Mouse (Mus musculus): ENCODE measurements around the gene Pdxp.

The Pdxp gene

DNA sequence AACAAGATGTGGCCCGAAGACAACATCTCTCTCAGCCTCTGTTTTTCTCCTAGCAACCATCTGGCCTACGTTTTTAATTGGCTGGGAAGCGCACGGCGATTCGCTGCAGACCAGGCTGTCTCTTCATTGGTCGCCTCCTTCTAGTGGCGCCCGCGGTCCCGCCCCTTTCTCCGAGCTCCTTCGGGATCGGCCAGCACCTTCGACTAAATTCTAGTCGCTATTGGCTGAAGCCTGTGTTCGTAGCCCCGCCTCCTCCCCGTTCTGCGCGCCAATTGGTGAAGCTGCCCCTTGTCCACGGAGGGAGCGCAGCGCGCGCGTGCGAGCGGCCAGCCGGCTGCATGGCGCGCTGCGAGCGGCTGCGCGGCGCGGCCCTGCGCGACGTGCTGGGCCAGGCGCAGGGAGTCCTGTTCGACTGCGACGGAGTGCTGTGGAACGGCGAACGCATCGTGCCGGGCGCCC lies at the start of gene Pdxp:
Pdxp (plus strand) TSS at position 288 of the 459 bp plus-strand sequence.
- DNase-seq (ENCODE audit: low read depth) = peak; percentile 98

DNA sequence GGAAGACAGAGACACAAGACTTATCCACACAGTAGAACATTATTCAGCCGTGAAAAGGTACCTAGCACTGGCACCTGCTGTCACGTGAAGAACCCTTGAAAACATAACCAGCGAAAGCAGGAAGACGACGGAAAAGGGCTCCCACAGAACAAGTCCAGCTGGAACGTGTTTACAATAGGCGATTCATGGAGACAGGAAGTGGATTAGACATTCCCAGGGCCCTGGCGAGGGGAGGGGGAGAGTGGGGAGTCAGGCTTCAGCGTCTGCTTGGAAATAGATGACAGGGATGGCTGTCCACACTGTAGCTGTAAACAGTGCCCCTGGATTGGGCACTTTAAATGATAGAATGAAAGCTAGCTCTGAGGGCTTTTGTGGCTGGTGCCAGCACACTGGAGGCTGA lies 45.3 kb upstream of the Pdxp start:
- DNase-seq (ENCODE audit: low read depth) = no peak

DNA sequence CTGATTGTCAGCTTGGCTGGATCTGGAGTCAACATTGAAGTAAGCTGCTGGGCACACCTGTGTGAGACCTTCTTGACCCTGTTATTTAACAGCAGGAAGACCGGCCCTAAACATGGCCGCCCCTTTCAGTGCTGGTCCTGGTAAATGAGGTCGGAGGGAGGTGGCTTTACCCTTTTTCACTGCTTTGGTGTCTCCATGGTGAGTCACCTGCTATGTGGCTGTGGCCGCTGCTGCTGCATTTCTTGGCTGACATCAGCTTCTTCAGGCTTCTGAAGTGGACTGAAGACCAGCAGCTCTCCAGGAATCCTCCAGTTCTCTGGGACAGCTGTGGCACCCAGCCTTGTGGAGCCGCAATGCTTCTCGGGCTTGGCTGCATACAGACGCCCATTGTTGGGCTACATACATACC lies 44.9 kb upstream of the Pdxp start:
- DNase-seq (ENCODE audit: low read depth) = peak; percentile 42

DNA sequence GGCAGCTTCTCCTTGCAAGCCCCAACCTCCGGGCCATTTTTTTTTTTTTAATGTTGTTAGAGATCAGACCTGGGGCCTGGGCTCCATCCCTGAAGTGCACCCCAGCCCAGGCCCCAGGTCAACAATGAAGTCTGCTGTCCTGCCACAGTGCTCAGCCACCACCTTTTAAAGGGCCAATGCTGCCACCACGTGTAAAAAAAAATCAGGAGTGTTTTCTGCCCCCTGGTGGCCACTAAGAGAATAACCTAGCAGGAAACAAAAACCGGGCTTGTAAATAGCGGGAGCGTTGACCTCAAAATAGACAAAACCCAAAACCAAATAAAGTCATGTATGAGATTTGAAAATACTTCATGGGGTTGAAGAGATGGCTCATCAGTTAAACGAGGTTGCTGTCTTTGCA lies 43.9 kb upstream of the Pdxp start:
- peak; percentile 80 for DNase-seq (ENCODE audit: low read depth)

DNA sequence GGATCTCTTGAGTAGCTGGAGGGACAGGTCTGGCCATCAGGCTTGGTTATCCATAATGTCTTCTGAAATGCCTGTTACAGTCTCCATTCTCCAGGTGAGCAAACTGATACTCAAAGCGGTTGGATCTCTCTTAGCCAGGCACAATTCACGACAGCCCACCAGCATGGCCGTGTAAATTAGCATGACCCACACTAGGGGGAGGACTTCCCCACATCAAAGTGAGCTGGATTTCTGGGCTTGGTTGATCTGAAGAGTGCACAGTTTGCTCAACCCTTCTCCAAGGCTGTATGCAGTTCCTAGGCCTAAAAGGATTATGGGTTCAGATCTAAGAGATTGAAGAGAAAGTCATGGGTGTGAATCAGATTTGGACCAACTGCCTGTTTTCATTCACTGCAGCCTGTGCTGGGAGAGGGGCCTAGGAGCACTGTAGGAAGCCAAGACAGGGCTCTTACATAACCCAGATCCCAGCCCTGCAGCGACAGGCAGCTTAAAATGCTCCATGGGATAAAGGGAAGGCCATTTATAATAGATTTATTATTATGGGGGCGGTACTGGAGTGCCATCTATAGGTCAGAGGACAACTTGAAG lies 41.6 kb upstream of the Pdxp start:
- peak; percentile 40 for DNase-seq (ENCODE audit: low read depth)

DNA sequence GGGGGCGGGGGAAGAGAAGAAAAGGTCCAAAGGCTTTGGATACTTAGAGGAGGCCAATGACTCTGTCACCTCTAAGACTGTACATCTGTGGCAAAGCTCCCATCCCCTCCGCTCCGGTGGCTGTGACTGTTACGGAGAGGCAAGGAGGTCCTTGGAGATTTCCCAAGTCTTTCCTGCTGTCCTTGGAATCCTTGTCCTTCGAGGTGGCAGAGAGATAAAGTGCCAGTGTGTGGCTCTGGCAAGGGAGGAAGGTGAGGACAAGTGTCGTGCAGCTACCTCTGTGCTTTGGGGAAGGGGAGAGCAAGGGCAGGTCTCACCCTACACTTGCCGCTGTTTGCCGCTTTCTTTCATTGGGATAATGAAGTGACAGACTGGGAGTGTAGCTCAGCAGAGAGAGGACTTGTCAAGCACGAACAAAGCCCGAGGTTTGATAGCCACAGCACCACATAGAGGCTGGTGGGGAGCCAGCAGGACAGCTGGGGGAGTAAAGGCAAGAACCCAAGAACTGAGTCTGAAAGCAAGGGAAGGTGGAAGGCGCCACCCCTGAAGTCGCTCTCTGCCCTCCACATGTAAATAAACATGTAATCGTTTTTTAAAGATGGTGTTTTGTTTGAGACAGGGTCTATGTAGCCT lies 39.8 kb upstream of the Pdxp start:
- no peak for DNase-seq (ENCODE audit: low read depth)

DNA sequence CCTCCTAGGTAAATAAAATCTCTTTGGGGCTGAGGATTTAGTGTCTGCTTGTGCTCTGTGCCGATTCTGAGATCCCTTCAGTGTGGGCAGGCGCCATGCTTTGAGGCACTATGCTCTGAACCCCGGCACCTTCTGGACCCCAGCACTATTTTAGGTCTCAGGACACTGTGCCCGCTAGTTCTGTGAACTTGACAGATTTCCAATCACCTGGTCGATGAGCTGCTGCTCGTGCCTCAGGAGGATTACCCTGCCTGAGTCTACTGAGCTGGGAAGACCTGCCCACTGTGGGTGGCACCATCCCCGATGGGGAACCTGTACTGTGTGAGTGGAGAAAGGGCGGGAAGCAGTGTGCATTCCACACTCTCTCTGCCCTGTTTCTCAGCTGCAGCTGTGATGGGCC lies 38.7 kb upstream of the Pdxp start:
- DNase-seq (ENCODE audit: low read depth) = no peak

DNA sequence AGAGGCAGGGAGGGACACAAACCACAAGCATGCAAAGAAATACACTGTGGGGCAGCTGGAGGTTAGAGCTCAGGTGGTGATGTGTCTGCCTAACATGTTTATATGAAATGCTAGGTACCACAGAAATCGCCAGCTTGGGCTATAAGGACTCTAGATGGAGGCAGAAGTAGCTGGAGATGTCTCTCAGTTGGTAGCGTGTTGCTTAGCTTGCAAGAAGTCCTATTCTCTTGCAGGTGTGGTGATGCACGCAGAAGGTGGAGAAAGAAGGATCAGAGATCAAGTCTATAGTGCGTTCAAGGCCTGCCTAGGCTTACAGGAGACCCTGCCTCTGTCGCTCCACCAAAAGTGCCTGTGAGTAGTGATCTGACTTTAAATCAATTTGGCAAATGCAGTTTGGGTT lies 38.2 kb upstream of the Pdxp start:
- no peak for DNase-seq (ENCODE audit: low read depth)

DNA sequence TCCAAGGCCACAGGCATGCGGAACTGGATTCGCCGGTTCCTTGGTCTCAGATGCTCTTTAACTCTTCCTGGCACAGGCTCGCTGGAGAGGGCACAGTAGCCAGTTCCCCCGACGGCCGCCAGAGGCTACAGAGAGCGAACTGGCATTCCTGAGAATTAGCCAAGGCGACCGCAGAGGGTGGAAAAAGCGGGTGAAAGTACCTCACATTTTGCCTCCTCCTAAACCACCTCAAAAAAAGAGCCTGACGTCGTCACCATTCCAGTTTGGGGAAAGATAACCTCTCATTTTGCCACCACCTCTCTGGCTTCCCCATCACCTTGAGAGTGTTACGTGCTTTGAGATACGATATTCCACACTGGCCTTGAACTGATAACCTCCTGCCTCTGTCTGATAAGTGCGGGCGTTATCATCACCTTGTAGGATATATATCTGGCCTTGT lies 37.4 kb upstream of the Pdxp start:
- peak; percentile 82 for DNase-seq (ENCODE audit: low read depth)

DNA sequence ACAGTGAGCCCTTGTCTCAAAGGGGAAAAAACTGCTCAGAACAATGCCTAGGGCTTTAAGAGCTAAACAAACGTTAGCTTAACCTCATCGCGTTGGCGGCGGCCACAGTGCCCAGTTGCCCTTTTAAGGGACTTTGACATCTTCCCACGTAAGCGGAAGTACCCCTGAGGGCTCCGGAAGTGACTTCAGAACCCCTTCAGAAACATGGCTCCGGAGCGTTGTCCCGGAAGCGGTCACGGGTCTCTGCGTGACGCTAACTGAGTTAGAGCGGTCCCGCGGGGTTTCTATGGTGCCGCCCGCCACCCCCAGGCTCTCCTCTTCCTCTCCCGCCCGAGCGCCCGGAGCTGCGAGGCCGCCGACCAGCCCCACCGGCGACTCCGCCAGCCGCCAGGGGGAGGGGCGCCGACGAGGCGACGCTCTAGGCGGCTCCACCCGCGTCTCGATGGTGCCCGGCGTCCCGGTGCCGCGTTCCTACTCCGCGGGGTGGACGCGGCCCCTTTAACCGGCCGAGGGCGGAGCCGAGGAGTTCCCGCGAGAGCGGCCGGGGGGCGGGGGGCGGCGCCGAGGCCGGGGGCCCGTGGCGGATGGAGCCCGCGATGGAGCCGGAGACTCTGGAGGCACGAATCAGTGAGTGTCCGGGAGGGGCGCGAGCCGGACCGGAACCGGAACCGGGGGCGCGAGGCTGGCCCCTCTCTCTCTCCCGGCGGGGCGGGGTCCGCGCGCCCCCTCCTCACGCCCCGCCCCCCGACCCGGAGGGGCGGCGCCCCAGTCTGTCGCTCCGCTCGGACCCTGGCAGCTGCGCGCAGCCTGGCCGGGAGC lies 36.5 kb upstream of the Pdxp start, which contains the start of gene Gga1:
Gga1 (plus strand) TSS at position 200 of the 819 bp plus-strand sequence.
- DNase-seq (ENCODE audit: low read depth) = peak; percentile 98

DNA sequence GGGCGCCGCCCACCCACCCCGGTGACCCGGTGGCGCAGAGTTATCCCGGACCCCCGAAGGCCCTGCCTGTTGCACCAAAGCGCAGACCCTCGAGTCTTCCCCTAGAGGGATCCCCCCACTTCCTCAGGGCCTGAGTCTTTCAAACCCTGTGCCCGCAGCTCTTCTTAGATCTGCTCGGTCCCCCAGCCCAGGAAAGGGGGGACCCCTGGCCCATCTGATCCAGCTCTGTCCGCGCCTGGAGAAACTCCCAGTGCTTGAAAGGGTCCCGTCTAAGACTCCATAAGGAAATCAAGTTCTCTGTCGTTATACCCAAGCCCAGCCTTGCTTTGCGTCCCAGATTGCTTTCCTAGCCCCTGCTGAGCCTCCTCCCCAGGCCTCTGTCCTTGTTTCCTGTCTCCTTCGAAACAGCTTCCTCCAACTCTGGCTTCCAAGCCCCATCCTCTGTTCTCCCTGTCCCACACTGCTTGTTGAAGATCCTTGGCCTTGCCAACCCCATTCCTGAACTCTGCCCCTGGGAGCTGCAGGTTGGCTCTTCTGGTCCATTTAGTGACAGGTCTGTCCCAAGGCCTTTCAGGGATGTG lies 35.8 kb upstream of the Pdxp start:
- DNase-seq (ENCODE audit: low read depth) = peak; percentile 36

DNA sequence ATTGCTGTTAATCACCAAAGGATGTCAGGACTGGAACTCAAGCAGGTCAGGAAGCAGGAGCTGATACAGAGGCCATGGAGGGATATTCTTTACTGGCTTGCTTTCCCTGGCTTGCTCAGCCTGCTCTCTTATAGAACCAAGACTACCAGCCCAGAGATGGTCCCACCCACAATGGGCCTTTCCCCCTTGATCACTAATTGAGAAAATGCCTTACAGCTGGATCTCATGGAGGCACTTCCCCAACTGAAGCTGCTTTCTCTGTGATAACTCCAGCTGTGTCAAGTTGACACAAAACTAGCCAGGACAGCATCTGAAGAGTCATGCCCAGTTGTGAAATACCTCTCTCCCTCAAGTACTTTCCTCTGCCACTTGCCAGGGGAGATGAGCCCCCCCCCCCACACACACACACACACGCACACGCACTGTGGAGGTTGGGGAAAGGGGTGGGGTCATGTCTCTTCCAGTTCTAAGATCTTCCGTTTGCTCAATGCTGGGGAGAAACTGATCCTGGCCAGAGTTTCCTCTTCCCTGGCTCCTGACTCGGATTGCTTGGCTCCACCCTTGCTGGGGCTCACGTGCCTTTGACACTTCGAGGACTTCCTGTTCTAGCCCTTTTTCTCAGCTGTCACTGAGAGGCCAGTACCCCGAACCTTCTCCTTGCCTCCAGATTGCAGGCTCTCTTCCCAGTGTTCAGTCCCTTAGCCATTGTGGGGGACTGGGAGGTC lies 34.8 kb upstream of the Pdxp start:
- DNase-seq (ENCODE audit: low read depth) = peak; percentile 84

DNA sequence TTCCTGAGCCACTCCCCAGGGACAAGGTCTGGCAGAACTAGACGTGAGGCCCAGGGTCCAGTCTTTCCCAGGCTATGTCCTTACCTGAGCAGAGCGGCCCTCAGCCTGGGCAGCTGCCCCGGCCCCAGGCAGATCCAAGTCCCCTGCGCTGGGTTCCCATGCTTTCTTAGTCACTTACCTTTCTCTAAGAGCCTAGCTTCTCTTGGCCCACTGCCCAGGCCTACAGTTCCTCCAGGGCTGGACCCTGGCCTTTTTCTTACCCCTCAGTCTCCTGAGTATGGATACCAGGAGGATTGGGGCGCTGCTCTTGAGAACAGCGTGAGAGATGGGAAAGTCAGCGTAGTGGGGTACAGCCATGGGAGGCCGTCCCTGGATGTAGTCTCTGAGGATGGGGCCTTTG lies 33.3 kb upstream of the Pdxp start:
- no peak for DNase-seq (ENCODE audit: low read depth)

DNA sequence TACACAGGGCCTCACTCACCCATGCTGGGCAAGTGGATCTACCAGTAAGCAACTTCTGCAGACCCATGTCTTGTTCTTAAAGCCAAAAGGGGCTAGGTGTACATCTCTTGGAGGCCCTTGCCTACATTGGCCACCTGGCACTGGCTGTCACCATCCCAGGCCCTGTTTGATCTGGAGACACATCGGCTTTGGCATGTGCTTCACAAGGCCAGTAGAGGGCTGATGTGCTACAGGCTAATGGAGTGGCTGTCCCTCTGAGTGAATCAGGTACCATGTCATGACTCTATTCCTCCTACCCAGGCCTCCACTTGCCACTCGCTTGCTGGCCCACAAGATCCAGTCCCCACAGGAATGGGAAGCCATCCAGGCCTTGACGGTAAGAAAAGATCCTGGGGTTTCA lies 31.9 kb upstream of the Pdxp start:
- DNase-seq (ENCODE audit: low read depth) = peak; percentile 31

DNA sequence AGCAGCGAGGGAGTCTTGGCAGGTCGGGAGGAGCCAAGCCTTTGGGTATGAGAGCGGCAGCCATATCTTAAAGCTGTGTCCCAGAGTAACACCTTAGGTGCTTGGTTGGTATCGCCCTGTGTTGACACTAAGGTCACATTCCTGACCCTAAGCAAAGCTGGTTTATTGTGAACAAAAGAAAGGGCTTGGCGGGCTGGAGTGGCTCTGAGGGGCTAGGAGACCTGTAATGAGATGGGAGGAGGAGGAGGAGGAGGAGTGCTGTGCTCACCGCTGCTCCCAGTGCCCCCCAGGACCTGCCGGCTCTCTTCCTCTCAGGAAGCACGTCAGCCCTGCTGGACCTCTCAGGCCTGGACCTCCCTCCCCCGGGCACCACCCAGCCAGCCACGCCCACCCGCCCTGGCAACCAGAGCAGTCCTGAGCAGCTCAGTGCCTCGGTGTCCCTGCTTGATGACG lies 24.3 kb upstream of the Pdxp start:
- DNase-seq (ENCODE audit: low read depth) = no peak

DNA sequence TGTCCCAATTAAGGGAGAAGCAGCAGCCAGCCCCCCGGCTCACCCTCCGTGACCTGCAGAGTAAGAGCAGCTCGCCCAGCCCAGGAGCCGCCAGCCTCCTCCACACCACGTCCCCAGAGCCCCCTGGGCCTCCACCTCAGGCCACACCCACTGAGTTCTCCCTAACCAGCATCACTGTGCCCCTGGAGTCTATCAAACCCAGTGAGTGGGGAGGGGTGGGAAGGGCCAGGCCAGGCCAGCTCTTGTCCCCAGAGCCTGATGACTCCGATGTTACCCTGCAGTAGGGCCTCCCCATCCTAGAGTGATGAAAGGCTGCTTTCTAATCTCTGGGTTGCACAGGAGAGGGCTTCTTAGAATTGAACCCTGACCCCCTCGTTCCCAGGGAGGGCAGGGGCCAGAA lies 21.3 kb upstream of the Pdxp start:
- DNase-seq (ENCODE audit: low read depth) = no peak

DNA sequence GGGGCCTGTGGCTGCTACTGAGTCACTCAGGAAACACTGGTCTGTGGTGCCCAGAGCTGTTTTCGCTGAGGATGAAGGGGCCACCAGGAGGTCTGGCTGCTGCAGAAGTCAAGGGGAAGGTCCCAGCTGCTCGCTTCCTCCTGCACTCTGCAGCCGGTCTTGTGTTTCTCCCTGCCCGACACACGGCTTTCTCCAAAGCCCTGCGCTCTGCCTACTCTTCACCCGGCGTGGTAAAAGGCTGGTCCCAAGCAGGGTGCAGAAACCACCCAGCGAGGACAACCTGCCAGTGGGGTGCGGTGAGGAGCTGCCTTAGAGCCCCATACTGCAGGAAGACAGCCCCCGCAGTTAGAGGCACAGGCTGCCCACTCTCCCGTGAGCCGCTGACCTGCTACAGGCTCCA lies 19.0 kb upstream of the Pdxp start:
- DNase-seq (ENCODE audit: low read depth) = peak; percentile 86

DNA sequence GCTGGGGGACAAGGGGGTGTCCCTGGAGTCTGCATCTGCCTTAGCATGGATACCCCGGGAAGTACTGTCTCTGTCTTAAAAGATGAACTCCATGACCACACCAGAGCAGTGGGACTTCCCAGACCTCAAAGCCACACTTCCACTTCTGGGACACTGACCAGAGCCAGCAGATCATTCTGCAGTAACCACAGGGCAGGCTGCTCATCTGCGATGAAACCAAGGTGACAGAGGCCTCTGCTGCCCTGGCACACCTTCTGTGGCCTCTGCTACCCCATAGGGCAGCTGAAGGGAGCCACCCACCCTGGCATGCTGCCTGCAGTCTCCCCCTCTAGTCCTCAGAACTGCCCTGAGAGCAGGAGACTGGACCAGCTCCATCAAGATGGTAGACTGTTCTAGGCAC lies 18.0 kb upstream of the Pdxp start:
- peak; percentile 60 for DNase-seq (ENCODE audit: low read depth)

DNA sequence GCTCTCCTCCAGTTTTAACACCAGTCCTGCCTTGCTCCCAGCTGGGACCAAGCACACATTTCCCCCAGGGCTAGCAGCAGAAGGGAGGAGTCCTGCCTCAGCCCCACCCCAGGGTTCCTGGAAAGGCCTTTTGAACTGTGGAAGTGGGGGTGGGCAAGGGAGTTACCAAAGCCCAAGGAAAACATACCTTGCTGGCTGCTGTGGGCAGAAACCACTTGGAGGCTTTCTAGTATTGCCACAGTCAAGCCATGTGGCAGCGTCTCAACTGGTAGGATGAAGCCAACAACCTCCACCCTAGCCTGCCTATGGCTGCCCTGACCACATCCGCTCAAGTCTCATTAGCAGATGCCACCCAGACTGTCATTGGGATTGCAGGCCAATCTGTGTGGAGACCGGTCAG lies 17.6 kb upstream of the Pdxp start:
- peak; percentile 84 for DNase-seq (ENCODE audit: low read depth)

DNA sequence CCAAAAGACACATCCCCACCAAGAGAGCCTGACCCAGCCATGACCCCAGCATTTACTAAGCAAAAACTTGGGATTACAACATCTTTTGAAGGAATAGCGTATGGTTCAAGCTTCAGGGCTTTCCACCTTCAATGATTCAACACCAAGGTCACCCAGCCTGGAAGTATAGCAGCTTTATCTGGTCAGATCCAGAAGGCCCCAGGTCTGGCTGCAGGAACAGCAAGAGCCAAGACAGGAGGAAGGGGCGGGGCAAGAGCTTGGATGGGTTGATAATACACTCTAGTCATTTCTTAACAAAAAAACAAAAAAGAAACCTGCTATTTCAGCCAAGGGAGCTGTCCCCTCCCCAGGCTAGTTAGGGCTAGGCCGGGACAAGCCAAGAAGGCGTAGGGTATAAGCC lies 16.2 kb upstream of the Pdxp start:
- DNase-seq (ENCODE audit: low read depth) = peak; percentile 58

DNA sequence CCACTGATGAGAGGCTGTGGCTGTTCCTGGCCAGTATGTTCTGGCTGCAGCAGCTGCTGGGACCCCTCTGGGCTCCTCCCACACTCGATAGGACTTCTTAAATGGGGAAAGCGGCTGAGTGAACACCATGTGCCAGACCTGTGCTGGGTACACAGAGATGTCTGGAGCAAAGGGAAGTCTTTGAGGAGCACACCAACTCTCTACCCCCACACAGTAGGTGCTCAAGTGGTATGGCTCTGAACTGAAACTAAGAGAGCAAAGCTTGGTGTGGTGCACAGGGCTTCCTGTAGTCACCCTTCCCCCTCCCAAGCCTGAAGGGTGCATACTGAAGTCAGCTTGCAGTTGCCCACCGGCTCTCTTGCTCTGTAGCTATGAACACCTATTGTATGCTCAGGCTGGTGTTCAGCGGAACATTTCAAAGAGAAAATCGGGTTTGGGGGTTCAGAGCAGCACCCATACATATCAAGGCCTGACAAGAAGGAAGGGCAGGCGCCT lies 15.2 kb upstream of the Pdxp start:
- DNase-seq (ENCODE audit: low read depth) = no peak

DNA sequence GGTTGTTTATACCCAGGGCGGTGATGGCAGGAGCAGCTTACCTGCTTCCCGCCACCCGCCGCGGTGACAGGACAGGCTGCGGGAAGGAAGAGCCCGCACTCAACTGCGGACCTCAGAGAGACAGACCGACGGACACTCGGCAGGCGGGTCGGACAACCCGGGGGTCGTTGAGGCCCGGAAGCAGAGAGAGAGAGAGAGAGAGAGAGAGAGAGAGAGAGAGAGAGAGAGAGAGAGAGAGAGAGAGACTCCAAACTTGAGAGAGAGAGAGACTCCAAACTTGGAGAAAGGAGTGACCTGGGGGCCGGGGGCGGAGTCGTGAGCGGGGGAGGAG lies 14.3 kb upstream of the Pdxp start, which contains the start of gene Gm49510:
Gm49510 (plus strand) TSS at position 259 of the 331 bp plus-strand sequence.
- DNase-seq (ENCODE audit: low read depth) = peak; percentile 61

Data from 416B (cell line).